Mouse (Mus musculus): Measurements from ENCODE around the gene Lrrc8b.

Lrrc8b gene

DNA sequence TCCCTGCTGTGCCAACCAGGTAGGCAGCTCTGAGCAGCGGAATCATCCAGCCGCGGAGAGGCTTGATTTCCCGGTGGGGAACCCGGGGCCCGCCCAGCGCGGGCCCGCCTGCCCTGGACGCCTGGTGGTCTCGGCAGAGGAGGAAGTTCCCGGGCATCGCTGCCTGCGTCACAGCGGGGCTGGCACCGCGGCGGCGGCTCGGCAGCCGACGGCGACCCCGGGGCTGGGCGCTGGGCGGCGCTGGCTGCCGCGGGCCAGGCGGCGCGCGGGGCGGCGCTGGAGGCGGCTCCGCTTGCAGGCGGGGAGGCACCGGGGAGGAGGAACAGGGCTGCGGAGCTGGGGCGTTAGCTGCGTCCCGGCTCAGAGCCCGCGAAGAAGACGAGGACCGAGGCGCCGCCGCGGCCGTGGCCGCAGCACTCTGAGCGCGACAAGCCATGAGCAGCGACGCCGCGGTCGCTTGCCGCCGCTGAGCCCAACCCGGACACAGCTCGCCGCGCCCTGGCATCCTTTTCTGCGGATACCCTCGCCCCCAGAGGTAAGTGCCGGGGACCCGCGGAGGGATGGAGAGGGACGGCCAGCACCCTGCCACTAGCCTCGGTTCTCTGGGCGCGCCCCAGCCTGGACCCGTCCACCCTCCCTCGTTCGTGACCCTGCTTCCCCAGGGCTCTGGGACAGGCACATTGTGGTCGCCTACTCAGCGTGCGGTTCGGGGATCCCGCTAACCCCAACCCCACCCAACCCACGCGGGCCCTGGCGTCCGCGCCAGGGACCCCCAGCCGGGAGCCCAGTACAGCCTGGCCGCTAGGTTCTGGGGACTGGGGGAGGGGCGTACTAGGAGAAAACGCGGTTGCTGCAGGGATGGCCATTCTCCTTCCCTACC is 103.8 kb downstream of the Lrrc8b start, which contains the start of gene Lrrc8c:
Gene Lrrc8c, plus strand, starts transcription at position 293 of the 880 bp plus-strand sequence.
- peak; percentile 83 for DNase-seq (ENCODE audit: low spot score)

DNA sequence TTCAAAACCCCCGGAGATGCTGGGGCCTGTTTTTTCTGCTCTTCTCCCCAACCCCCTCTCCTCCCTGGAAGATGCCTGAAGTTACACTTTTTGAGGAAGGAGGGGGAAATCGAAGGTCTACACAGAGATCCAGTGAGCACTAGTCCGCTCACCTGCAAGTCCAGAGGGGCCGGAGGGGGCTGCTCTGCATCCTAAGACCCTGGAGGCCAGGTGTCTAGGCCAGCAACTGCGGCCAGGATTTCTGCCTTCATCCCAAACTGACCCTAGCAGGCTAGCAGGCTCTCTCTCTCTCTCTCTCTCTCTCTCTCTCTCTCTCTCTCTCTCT is 104.4 kb downstream of the Lrrc8b start:
- DNase-seq (ENCODE audit: low spot score): peak; percentile 63

DNA sequence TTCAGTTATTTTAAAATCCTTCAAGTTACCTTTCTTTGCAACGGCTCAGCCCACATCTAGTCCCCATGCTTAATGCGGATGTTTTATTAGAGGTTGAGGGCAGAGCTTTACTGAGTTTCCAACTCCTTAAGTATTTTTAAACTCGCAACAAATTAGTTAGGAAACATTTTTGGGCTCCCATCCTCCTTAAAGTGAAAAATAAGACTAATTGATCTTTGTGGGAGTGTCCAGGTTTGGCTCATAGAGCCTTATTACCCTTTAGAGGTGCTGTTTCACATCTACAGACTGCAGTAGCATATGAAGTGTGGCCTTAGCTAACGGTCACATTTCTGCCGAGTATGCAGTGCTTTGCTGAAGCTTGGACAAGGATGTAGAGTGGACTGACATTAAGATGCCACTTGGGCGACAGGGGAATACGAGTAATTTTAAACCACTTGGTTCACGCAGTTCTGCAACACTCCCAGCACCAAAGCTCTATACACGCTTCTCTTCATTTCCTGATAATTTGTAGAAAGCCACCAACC is 104.9 kb downstream of the Lrrc8b start:
- DNase-seq (ENCODE audit: low spot score): no peak

DNA sequence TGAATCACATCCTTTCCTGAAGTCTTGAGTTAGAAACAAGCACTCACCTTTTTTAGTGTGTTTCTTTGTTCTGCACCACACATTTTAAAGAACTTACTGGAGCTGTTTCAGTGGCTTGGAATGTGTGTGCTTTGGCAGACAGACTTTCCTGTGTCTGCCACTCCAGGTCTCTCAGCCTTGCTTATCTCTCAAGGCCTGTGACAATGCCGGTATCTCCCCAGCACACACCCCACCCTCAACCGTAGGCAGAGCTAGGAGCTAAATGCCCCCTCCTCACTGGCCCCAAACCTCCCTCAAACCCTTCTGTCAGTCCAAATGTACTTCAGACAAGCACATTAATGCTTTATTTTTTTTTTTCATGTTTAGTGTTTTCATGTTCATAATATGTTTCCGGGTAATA is 107.9 kb downstream of the Lrrc8b start:
- DNase-seq (ENCODE audit: low spot score): no peak

DNA sequence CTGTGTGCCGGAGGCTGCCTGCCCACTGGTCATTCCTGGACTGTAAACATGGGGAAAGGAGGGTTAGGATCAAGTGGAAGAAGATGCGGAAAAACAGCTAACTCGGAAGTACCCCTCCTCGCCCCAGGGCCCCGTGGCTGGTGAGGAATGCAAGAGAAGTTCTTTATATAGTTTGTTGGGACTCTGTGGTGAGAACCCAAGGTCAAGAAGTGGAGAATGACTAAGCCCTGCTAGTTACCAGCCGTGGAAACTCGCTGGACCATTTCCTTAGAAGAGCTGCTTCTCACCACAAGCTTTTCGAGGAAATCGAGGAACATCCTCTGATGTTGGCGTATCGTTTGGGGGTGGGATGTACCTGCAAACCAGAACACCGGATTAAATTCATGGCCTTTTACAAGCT is 109.4 kb downstream of the Lrrc8b start:
- DNase-seq (ENCODE audit: low spot score): no peak

DNA sequence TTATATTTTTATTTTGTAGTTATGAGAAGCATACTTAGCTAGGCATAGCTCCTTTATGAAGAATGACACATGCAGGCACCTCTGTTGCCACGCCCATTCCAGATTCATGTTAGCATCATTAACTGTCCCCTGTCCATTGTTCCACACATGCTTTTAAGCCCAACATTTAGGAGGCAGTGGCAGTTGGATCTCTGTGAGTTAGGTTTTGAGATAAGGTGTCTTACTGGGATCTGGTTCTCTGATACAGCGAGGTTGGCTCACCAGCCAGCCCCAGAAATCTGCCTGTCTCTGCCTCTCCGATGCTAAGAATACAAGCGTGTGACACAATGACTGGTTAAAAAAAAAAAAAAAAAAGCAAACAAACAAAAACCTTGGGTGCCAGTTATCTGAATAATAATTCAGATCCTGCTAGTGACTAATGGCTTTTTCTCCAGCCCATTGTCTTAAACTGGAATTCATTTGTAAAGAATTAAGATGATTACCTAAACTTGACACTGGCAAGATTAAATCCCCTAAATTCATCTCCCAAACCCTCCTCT is 110.6 kb downstream of the Lrrc8b start:
- no peak for DNase-seq (ENCODE audit: low spot score)

DNA sequence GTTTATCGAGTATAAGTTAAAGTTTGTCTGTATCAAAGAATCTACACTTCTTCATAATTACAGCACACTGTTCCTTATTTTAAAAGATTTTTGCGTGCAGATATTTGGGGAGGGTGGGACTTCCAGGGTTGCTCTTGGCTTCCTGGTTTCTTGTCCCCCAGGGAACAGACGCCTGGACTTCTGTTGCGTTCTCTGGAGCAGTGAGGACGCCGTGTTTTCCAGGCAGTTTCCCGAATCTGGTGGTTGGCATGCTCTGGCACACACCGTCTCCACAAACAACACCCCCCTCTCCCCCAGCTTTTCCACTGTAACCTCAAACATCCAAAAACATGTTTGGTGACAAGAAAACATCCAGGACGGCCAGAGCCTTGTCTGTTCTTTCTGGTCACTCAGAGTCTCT is 111.2 kb downstream of the Lrrc8b start:
- no peak for DNase-seq (ENCODE audit: low spot score)

DNA sequence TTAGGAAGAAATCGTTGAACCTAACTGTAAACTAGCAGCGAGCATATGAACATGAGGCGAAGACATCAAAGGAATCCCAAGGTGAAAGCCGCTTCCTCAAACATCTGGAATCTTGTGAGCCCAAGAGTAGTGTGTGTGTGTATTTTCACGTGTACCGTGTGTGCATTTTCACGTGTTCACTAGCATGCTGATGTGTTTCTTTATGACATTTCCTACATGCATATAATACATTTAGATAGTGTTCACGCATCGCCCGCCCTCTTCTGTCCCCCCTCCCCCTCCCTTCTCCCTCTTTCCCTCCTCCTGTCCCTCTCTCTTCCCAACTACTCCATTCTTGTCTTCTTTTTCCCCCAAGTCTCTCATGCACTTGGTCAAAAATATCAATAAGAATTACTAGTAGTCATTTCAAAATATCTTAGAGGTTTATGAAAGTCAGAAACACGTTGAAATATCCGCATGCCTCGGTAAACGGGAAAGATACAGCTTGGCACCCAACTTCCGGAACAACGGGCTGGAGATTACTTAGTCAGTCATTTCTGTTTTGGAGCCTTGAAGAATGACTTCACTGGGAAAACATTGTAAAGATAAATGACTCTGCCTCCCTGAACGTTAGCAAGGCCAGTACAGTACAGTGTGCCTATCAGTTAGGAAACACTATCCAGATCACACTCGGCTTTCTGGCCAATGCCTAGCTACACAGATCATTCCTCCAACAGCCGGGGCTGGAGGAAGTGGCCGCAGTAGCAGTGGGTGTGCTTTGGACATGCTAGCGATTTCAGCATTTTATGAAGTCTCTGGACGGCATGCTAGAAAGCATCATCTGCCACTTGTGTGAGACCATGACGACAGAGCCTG is 112.1 kb downstream of the Lrrc8b start:
- no peak for DNase-seq (ENCODE audit: low spot score)

DNA sequence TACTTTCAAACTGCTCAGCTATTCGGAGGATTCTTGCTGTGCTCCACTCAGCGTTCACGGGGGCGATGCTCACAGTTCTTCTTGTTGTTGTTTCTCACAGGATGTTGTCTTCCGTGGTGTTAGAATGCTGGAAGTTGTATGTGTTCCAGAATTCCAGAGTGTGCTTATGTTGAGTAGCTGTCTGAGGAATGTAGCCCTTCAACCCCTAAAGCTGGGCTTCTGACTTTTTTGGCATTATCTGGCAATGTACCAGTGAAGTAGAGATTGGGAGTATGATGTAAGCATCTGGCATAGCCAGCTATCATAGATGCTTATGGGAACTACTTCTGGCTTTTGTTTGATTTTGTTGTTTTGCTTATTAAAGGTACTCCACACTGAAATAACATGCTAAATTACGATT is 115.0 kb downstream of the Lrrc8b start:
- no peak for DNase-seq (ENCODE audit: low spot score)

DNA sequence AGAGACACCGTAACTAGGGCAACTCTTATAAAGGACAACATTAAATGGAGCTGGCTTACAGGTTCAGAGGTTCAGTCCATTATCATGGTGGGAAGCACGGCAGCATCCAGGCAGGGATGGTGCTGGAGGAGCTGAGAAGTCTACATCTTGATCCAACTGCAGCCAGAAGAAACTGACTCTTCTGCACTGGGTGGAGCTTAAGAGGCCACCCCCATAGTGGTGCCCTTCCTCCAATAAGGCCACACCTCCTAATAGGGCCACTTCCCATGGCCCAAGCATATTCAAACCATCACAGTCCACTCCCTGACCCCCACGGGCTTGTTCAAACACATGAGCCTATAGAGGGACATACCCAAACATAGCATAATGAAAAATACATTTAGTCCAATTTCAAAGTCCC is 119.6 kb downstream of the Lrrc8b start:
- no peak for DNase-seq (ENCODE audit: low spot score)

DNA sequence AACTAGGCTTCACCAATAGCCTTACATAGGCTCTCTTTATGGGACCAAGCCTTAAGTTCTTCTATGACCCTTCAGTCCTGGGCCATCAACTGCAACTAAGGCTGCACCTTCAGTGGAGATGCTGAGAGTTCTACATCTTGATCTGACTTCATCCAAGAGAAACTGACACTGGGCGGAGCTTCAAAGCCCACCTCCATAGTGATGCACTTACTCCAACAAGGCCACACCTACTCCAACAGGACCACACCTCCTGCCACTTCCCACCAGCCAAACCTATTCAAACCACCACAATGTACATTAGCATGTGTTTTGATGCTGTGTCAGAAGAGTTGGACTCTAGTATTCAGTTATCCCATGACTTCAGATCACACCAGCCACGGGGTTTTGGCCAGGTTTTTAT is 120.6 kb downstream of the Lrrc8b start:
- no peak for DNase-seq (ENCODE audit: low spot score)

DNA sequence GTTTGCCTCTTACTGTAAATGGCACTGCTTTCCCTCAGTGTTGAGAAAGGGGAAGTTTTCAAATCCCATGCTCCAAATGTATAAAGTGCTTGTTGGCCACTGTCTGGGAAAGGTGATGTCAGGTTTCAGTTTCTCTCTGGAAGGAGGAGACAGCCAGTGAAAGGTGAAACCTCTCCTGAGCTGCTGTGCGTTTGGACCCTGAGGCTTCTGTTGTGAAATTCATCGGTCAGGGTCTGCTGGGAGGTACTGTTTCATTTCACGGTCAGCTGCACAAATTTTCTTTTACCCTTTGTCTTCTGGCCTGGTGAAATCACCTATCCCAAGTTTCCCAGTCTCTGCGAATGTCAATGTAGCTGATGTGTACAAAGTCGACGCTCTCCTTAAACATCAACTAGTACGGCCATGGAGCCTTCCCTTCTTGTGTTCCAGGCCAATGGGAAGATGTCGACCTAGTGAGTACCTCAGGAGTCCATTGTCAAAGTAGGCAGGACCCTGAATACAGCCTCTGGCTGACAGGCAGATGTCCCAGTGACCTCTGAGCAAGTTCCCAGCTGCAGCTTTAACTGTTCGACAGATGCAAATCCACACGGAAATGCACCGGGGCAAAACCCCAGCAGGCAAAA is 121.6 kb downstream of the Lrrc8b start:
- no peak for DNase-seq (ENCODE audit: low spot score)

Measured in embryo, embryonic 10.5 days (tissue).